Mouse (Mus musculus): ENCODE results near the gene Nr2e3. TPM values are rescaled to one million over a fixed set of nuclear protein-coding genes. Genes with fewer than 3 reads are reported as not detected.

The Nr2e3 gene
- total RNA-seq, 1 experiment from 2014 or later, result not detected

Other genes starting within 250 kb of the Nr2e3 start
- 0.57 to 5.4 TPM (median 0.85 TPM) in 3 replicates for gene Senp8, start 209.9 kb downstream of the Nr2e3 start, total RNA-seq (2017)
- gene Myo9a, start 209.8 kb downstream of the Nr2e3 start, total RNA-seq (2017), result 12.7 to 31.5 TPM (median 27.3 TPM) in 3 replicates

Measured in monocyte, adult 5-6 weeks (primary cell).